Mouse (Mus musculus) cortical plate, adult 2 months (tissue): ENCODE measurements around the gene Cadm2.

Experiments used
- CTCF ChIP-seq: fragments of 200-500 bp; IDR thresholded peaks from 2 replicates; pipeline ENCODE4 v1.5.1; 2011; ENCODE audit warnings: mild to moderate bottlenecking, control low read depth, low read length; ENCODE audit not compliant: insufficient read depth; ENCODE audit errors: extremely low read depth
- POLR2A ChIP-seq: fragments of 200-500 bp; IDR thresholded peaks from 2 replicates; pipeline ENCODE4 v1.6.1; 2011; ENCODE audit warnings: mild to moderate bottlenecking, low read length, control low read depth; ENCODE audit not compliant: insufficient read depth; ENCODE audit errors: extremely low read depth

- TF ChIP-seq CTCF: no peak
- no peak for TF ChIP-seq POLR2A
Observed at GRCm38 (mm10) chr16:66889907-66890306, 730.8 kb downstream of the Cadm2 start.
